Mouse (Mus musculus): Measurements from ENCODE around the gene Lin7a. TPM values are rescaled to one million over a fixed set of nuclear protein-coding genes. Genes with fewer than 3 reads are reported as not detected.

Lin7a gene
- total RNA-seq, 2 experiments from 2014 or later = 2.7 to 2.8 TPM

- no peak for DNase-seq (ENCODE audit: low spot score in 2 of 2)
These were observed 43.8 kb downstream of the Lin7a start for GRCm38 (mm10) chr10:107315251-107315650.

GRCm38 (mm10) chr10:107315681-107316080 is 44.2 kb downstream of the Lin7a start:
- no peak for DNase-seq (ENCODE audit: low spot score in 2 of 2)

DNA sequence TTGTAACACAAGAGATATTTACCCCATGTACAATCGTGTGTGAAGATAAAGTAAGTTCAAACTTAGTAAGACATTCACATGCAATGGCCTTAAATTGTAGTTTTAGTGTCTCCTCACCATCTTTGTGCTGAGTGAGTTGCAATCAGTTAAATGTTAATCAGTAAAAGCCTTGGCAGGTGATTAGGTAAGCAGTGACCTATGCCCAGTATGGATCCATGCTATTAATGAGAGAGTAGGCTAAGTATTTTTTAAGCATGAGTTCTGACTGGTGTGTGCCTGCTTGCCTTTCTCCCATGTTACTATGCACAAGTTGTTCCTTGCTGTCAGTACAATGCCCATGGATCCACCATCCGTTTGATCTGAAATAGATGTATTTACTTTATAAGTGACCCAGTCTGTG is 44.6 kb downstream of the Lin7a start:
- no peak for DNase-seq (ENCODE audit: low spot score in 2 of 2)

DNA sequence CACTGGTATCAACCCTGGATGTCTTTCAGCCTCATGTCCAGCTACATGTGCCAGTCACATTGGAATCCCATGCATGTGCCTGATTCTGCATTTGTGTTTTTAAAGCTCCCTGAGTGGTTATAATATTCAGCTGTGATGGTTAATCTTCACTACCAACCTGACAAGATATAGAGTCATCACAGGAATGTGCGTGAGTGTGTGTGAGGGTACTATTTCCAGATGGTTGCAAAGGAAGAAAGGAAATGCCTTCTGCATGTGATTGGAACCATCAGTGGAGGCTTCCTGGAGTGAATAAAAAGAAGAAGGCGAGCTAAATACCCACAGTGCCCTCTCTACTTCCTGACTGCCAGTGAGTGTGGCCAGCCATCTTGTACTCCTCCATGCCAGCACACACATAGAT is 48.2 kb downstream of the Lin7a start:
- DNase-seq (ENCODE audit: low spot score in 2 of 2) = no peak

- DNase-seq (ENCODE audit: low spot score in 2 of 2) = no peak
These were observed 52.4 kb downstream of the Lin7a start for GRCm38 (mm10) chr10:107323865-107324264.

DNA sequence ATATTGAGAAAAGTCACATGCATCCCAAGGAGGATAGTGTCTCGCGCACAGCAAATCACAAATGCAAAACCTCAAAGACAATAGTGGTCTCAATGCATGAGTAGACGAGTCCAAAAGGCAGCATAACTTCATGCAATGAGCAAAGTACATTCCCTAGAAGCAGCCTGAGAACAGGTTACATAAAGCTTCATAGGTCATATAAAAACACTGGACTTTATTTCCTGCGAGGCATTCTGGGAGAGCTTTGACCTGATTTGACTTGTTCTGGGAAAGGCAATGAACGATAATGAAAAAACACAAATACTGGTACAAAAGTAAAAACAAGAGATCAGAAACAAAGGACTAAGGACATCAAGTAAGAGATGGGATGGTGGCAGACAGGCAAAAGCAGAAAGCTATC is 54.1 kb downstream of the Lin7a start:
- no peak for DNase-seq (ENCODE audit: low spot score in 2 of 2)

GRCm38 (mm10) chr10:107339524-107339923 is 68.0 kb downstream of the Lin7a start:
- DNase-seq (ENCODE audit: low spot score in 2 of 2) = no peak

GRCm38 (mm10) chr10:107341151-107341550 is 69.7 kb downstream of the Lin7a start:
- DNase-seq (ENCODE audit: low spot score in 2 of 2) = no peak

DNA sequence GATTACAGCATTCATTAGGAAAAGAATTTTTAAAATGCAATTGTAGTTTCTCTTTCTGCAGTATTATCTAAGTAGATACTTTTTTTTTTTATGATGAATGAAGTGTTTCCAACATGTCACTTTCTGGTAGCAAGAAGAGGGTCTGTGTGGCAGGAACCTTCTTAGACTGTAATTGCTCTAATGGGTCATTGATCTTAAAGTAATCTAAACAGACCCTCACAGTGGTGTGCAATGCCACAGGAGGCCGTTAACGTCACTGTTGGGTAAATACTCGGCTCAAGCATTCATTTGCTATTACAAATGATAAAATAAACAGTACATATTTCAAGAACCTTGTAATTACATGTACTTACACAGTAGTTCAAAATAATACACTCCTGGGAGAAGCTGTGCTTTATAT is 72.7 kb downstream of the Lin7a start:
- DNase-seq (ENCODE audit: low spot score in 2 of 2) = no peak

GRCm38 (mm10) chr10:107347842-107348241 is 76.4 kb downstream of the Lin7a start:
- DNase-seq (ENCODE audit: low spot score in 2 of 2) = no peak

- no peak for DNase-seq (ENCODE audit: low spot score in 2 of 2)
These were observed 80.4 kb downstream of the Lin7a start for GRCm38 (mm10) chr10:107351696-107352485.

DNA sequence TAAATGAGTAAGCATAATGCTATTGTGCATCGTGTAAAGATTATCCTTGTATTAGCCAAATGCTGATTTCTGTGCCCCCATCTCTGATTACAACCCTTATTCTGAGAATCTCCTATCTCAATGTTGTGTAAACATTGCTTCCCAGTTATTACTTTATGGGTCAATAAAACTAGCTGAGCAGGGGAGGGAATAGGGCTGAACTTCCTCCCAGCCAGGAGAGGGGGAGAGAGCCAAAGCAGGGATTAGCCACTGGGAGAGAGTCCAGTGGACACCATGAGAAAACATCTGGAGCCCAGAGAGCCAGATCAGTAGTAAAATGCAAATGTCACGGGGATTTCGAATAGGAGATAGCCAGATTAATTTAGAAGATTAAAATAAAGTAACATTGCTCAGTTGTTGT is 82.0 kb downstream of the Lin7a start:
- DNase-seq (ENCODE audit: low spot score in 2 of 2) = no peak

GRCm38 (mm10) chr10:107358443-107359040 is 87.1 kb downstream of the Lin7a start:
- DNase-seq (ENCODE audit: low spot score in 2 of 2) = no peak

GRCm38 (mm10) chr10:107359296-107359695 is 87.8 kb downstream of the Lin7a start:
- no peak for DNase-seq (ENCODE audit: low spot score in 2 of 2)

GRCm38 (mm10) chr10:107361546-107361945 is 90.1 kb downstream of the Lin7a start:
- DNase-seq (ENCODE audit: low spot score in 2 of 2) = no peak

DNA sequence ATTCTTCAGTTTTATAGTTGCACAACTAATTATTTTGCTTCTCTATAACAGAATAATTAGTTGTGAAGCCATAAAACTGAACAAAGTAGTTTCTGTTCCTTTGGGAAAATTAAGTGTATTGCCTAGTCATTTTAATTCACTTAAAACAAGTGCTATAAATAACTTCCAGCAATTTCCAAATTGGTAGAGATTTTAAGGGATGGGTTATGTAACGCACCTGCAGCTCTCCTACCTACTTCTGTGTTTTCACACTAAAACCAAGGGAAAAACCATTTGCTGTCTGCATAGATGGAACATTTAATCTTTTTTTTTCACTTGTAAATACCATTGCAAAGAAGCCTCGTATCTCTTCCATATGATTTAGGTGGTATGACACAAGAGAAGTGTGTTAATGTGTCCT is 90.5 kb downstream of the Lin7a start:
- no peak for DNase-seq (ENCODE audit: low spot score in 2 of 2)

DNA sequence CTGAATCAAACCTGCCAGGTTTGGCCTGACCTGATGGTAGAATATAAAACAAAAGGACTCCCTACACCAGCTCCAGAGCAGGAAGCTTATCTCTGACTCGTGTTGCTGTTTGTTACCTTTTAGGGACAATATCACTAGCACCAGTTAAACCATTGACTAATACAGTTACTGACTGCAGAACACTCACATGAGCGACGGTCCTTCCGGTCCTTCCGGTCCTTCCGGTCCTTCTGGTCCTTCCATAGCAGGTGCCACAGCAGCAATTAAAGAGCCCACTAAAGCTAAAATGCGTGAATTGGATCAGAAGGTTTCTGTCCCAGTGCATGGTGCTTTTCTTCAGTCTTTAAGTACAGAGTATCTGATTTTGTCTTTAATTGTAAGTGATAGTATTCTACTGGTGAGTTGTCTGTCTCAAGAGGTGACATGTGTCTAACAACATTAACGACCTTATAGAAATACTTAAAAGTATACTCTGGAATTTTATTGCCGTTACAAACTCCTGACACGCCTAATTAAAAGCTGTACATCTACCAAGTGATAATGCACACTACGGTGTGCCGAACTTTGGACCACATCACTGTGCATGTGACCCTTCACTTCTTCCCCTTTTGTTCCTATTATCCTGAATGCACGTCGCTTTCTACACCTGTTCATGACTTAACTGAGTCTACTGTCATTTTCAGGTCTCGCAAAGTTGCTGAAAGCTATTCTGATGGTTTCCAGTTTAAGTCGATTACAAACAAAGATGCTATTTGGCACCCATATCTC is 91.7 kb downstream of the Lin7a start:
- DNase-seq (ENCODE audit: low spot score in 2 of 2) = no peak

DNA sequence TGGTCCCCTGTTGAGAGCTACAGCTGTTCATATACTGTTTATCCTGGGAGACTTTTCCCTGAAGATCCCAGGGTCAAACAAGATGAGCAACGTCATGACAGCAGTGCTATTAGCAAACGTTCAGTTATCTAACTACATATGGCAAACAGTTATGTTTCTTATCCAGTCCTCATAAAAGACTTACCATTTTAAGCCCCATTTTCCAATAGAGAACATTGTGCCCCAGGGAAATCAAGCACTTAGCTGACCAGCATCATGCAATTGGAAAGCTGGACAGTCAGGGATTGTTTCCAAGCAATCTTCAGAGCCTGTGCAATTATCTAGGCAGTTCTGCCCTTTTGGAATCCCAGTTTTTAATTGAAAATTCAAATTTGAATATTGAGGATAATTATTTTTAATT is 105.7 kb downstream of the Lin7a start:
- DNase-seq (ENCODE audit: low spot score in 2 of 2) = no peak

GRCm38 (mm10) chr10:107381143-107381746 is 109.8 kb downstream of the Lin7a start:
- no peak for DNase-seq (ENCODE audit: low spot score in 2 of 2)

DNA sequence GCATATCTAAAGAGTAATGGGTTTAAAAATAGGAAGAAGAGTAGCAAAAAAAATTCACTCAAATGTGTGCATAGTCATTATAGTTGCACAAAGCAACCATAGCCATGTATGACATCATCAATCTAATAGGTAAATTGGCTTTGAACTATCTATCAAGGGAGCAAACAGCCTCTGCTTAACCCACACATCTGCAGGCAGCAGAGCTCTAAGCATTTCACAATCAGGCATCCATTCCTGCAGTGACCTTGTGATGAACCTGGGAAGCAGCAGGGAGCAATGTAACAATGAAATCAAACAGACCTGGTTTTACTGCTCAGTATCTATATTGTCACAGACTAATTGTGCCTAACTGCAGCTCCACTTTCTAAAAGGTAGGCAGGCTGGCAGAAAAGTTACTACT is 112.3 kb downstream of the Lin7a start:
- DNase-seq (ENCODE audit: low spot score in 2 of 2) = no peak

GRCm38 (mm10) chr10:107389505-107389904 is 118.0 kb downstream of the Lin7a start:
- DNase-seq (ENCODE audit: low spot score in 2 of 2) = peak; percentile 32 to 33

DNA sequence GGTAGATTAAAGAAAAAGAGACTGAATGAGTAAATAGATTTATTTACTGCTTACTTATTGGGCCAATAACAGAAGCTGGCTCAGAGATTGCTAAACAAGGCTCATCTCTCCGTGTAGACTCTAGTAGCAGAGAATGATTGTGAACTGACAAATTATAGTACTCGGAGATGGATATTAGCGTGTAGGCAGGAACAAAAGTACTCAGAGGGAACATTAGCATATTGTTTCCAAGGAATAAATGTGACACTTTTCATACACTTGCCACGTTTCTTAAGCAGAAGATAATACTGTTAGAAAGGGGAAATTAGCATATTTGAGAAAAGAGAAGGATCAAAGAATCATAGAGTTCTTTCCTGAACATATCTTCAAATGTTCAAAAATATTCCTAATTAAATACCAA is 133.9 kb downstream of the Lin7a start:
- DNase-seq (ENCODE audit: low spot score in 2 of 2) = no peak

All from adrenal gland, adult 18-20 months (tissue).